Mouse (Mus musculus) T-cell, adult 66 days (primary cell): Measurements from ENCODE around the gene Sh2d7. TPM values are rescaled to one million over a fixed set of nuclear protein-coding genes. Genes with fewer than 3 reads are reported as not detected.

Experiments
- total RNA-seq, 2 experiments: library from RNA; stranded (reverse); gene quantifications; 3 replicates in 1 of 2; 4 replicates in 1 of 2; pipeline ENCODE4 v1.2.4; 2023

The Sh2d7 gene
- not detected for total RNA-seq

GRCm38 (mm10) chr9:54538684-54539083, at the start of gene Sh2d7:
TSS of gene Sh2d7 (plus strand) at chr9:54538984.

GRCm38 (mm10) chr9:54501453-54502110, 37.2 kb upstream of the Sh2d7 start, which contains the start of gene Dmxl2:
TSS of gene Dmxl2 (minus strand) at chr9:54501626.

GRCm38 (mm10) chr9:54559771-54560471, 21.1 kb downstream of the Sh2d7 start, which contains the start of gene Cib2:
TSS of gene Cib2 (minus strand) at chr9:54560218.

DNA sequence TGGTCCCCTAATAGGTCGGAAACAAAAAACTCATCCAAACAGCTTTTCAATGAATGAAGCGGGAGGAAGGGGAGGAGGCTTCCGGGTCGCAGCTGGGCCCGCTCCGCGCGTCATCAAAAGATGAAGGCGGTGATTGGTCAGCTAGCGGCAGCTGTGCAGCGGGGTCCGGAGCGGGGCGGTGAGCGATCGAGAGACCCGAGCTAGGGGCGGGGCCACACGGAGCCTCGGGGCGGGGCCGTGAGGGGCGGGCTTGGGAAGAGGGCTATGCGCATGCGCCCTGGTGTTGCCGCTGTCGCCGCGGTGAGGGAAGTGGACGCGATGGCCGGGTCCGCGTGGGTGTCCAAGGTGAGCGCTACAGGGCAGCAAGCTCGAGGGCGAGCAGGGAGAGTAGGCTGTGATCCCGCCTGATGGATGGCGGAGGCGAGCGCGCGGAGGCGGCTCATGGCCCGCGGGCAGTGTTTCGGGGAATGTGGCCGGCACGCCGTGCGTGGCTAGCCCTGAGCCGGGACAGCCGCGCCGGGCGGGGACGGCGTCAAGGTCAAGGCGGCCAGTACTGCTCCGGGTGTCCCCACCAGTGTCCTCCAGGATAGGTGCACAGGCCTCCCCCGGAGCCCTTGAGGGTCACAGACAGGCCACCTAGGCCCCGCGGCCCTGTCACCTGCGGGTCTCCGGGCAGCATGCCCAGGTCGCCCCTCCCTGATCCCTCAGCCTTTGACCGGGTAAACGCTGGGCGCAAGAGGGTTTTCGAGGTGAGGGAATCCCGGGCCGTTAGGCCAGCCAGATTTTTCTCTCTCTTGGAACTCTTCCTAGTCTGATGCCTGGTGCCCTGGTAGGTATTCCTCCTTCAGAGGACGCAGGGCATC, 47.6 kb downstream of the Sh2d7 start, which contains the start of gene Idh3a:
Gene Idh3a, plus strand, starts transcription at position 136 of the 863 bp plus-strand sequence.

Other genes starting within 250 kb of the Sh2d7 start
- gene Dmxl2, start 37.4 kb upstream of the Sh2d7 start, total RNA-seq, result under 1 TPM; 0.21 to 0.41 TPM
- gene Cib2, start 21.2 kb downstream of the Sh2d7 start, total RNA-seq, result under 1 TPM in 1 of 2 experiments, not detected in 1; 0.38 TPM
- gene Idh3a, start 47.4 kb downstream of the Sh2d7 start, total RNA-seq, result 10 to 100 TPM; 47.3 to 51.4 TPM
- 10 to 100 TPM; 14.6 to 18.9 TPM for gene Acsbg1, start 122.9 kb downstream of the Sh2d7 start, total RNA-seq
- 10 to 100 TPM; 20.6 to 24.5 TPM for gene Dnaja4, start 159.9 kb downstream of the Sh2d7 start, total RNA-seq
- gene Wdr61, start 195.5 kb downstream of the Sh2d7 start, total RNA-seq, result 10 to 100 TPM; 49.5 to 50.9 TPM
- not detected for gene Crabp1, start 225.8 kb downstream of the Sh2d7 start, total RNA-seq